Mouse (Mus musculus) C2C12 (cell line): ENCODE data around the gene Pbld1.

Source experiments
- CEBPB ChIP-seq: IDR thresholded peaks from one replicate; pipeline ENCODE4 v1.6.1; 2011; ENCODE audit warnings: low read depth, mild to moderate bottlenecking, control low read depth, moderate library complexity
- CTCF ChIP-seq: IDR thresholded peaks from one replicate; pipeline ENCODE4 v1.5.1; 2011; ENCODE audit not compliant: control insufficient read depth, insufficient read depth, insufficient read length
- MYOG ChIP-seq: IDR thresholded peaks from one replicate; pipeline ENCODE4 v1.6.1; 2011; ENCODE audit not compliant: control insufficient read depth, insufficient read length; ENCODE audit errors: extremely low read depth

- TF ChIP-seq MYOG, result no peak
- TF ChIP-seq CTCF, result no peak
- TF ChIP-seq CEBPB, result no peak
Measured at GRCm38 (mm10) chr10:63026156-63026794, 33.7 kb upstream of the Pbld1 start.
